Mouse (Mus musculus) embryonic fibroblast, embryonic 13.5 days (primary cell): ENCODE results near the gene Ppfia2.

Experiments
- CTCF ChIP-seq: IDR thresholded peaks from 2 replicates; pipeline ENCODE4 v1.5.1; 2011; ENCODE audit warnings: mild to moderate bottlenecking, control low read depth, low read length, moderate library complexity, borderline replicate concordance; ENCODE audit not compliant: insufficient read depth
- POLR2A ChIP-seq: IDR thresholded peaks from 2 replicates; pipeline ENCODE4 v1.6.1; 2011; ENCODE audit warnings: low read depth, mild to moderate bottlenecking, control low read depth, low read length, moderate library complexity

GRCm38 (mm10) chr10:106670170-106670569 lies 200.0 kb downstream of the Ppfia2 start:
- TF ChIP-seq POLR2A (no peak), CTCF (no peak)
